Mouse (Mus musculus) limb, embryonic 11.5 days (tissue): Measurements from ENCODE around the gene Hist1h1d. TPM values are rescaled to one million over a fixed set of nuclear protein-coding genes. Genes with fewer than 3 reads are reported as not detected.
A peak's percentile ranks its signal among the peaks of the same experiment; 100 is the strongest.
"Not testable (repeated sequence)": the region's sequence is repeated elsewhere in the genome, so short reads cannot be mapped to it uniquely, and the experiment has no call there.

ENCODE experiments used
- ATAC-seq: fragments of 200-750 bp; cut with Nextera tagmentation; 2 replicates; pipeline ENCODE4 v1.8.0; 2017; ENCODE audit warnings: low read depth; ENCODE audit not compliant: insufficient number of reproducible peaks, low FRiP score, low TSS enrichment
- DNase-seq: peaks from one replicate; pipeline ENCODE4 v3.0.0-alpha.2; 2015; ENCODE audit warnings: low spot score
- H3K27ac ChIP-seq: fragments of 300-500 bp; sonication (generic); replicated peaks from 2 replicates; pipeline ENCODE4 v1.5.1; 2014; ENCODE audit warnings: low read depth, mild to moderate bottlenecking, low read length
- H3K27me3 ChIP-seq: fragments of 300-500 bp; sonication (generic); 2 replicates; pipeline ENCODE4 v1.6.1; 2014; ENCODE audit warnings: mild to moderate bottlenecking, low read length, mixed read lengths; ENCODE audit not compliant: control insufficient read depth, insufficient read depth
- H3K36me3 ChIP-seq: fragments of 300-500 bp; sonication (generic); 2 replicates; pipeline ENCODE4 v1.6.1; 2014; ENCODE audit warnings: mild to moderate bottlenecking, low read length, moderate library complexity, mixed read lengths; ENCODE audit not compliant: control insufficient read depth, insufficient read depth
- H3K4me1 ChIP-seq: fragments of 300-500 bp; sonication (generic); 2 replicates; pipeline ENCODE4 v1.6.1; 2014; ENCODE audit warnings: low read length, mixed read lengths; ENCODE audit not compliant: control insufficient read depth, insufficient read depth
- H3K4me2 ChIP-seq: fragments of 300-500 bp; sonication (generic); 2 replicates; pipeline ENCODE4 v1.6.1; 2014; ENCODE audit warnings: low read depth, mild to moderate bottlenecking, moderate library complexity; ENCODE audit not compliant: severe bottlenecking
- H3K4me3 ChIP-seq: fragments of 300-500 bp; sonication (generic); 2 replicates; pipeline ENCODE4 v1.5.1; 2014; ENCODE audit warnings: low read depth, low read length
- H3K9ac ChIP-seq: fragments of 300-500 bp; sonication (generic); 2 replicates; pipeline ENCODE4 v1.6.1; 2014; ENCODE audit warnings: mild to moderate bottlenecking, low read length
- H3K9me3 ChIP-seq: fragments of 300-500 bp; sonication (generic); 2 replicates; pipeline ENCODE4 v1.6.1; 2016; ENCODE audit warnings: low read length; ENCODE audit not compliant: control insufficient read depth
- WGBS: fragments of 180-500 bp; shearing (Covaris S2); extraction: QIAGEN DNeasy Blood & Tissue Kit; methylation state at CpG from one replicate; pipeline ENCODE4 v1.1.7; 2014; 5-methylcytosine and 5-hydroxymethylcytosine counted together
- polyA plus RNA-seq: library from polyadenylated mRNA; unstranded; fragments of >200 nt; fragmentation: Nextera tagmentation; extraction: Ambion mirVana; gene quantifications from 2 replicates; pipeline ENCODE4 v1.2.1, GENCODE M21; 2014

The Hist1h1d gene
- polyA plus RNA-seq, 1 experiment from 2014 or later: 0.56 TPM

GRCm38 (mm10) chr13:23532262-23533075 lies 20.6 kb upstream of the Hist1h1d start:
- H3K4me3 ChIP-seq: peak overlapping the region; percentile 53
- H3K4me2 ChIP-seq: peak overlapping the region; percentile 75
- H3K27me3 ChIP-seq: no peaks in the 10 kb centered on the region
- H3K4me1 ChIP-seq: peaks cover 15% of the 10 kb centered on the region
- H3K9me3 ChIP-seq: no peaks in the 10 kb centered on the region
- peak overlapping the region; percentile 88 for H3K9ac ChIP-seq
- peak overlapping the region; percentile 94 for H3K27ac ChIP-seq
- WGBS: 27% methylated on average over 9 of the region's 9 CpGs
- H3K36me3 ChIP-seq: no peaks in the 10 kb centered on the region
- ATAC-seq (no peak), DNase-seq (peak; percentile 68)

- not testable (repeated sequence) for H3K36me3 ChIP-seq, H3K27me3 ChIP-seq
- under 1% methylated on average over 23 of the region's 53 CpGs for WGBS
Measured at GRCm38 (mm10) chr13:23533560-23534367, 19.3 kb upstream of the Hist1h1d start, which contains the start of gene Hist1h2af. Gene Hist1h2af (plus strand): TSS chr13:23533906.

GRCm38 (mm10) chr13:23534368-23535131 lies 18.5 kb upstream of the Hist1h1d start:
- WGBS: 1% methylated on average over 15 of the region's 15 CpGs
- peak; percentile 8 for ATAC-seq
- Histone ChIP-seq H3K27ac (peak overlapping the region; percentile 94), H3K4me3 (peak overlapping the region; percentile 47), H3K4me1 (peaks cover 11% of the 10 kb centered on the region), H3K27me3 (no peaks in the 10 kb centered on the region), H3K36me3 (no peaks in the 10 kb centered on the region), H3K9me3 (no peaks in the 10 kb centered on the region), H3K9ac (peak overlapping the region; percentile 84), H3K4me2 (peak overlapping the region; percentile 75)
- DNase-seq: peak; percentile 70

More at GRCm38 (mm10) chr13:23533560-23534367, 19.3 kb upstream of the Hist1h1d start, which contains the start of gene Hist1h2af:
- H3K4me1 ChIP-seq: peaks cover 15% of the 10 kb centered on the region
- H3K27ac ChIP-seq: peak within 1 kb of the TSS; percentile 94
- DNase-seq (peak; percentile 87), ATAC-seq (peak; percentile 53; the same call in 1 of the 2 replicates)
- peak within 1 kb of the TSS; percentile 84 for H3K9ac ChIP-seq
- peak within 1 kb of the TSS; percentile 75 for H3K4me2 ChIP-seq
- H3K9me3 ChIP-seq: not testable (repeated sequence)
- peak within 1 kb of the TSS; percentile 47 for H3K4me3 ChIP-seq

GRCm38 (mm10) chr13:23535137-23536075 lies 17.7 kb upstream of the Hist1h1d start, which contains the start of gene Hist1h3g:
Gene Hist1h3g (plus strand): TSS chr13:23535422.
- under 1% methylated on average over 43 of the region's 62 CpGs for WGBS
- peak within 1 kb of the TSS; percentile 75 for H3K4me2 ChIP-seq
- ATAC-seq (peak; percentile 92), DNase-seq (peak; percentile 90)
- not testable (repeated sequence) for H3K36me3 ChIP-seq, H3K9me3 ChIP-seq, H3K27me3 ChIP-seq
- peaks cover 11% of the 10 kb centered on the region for H3K4me1 ChIP-seq
- peak within 1 kb of the TSS; percentile 84 for H3K9ac ChIP-seq
- peak within 1 kb of the TSS; percentile 94 for H3K27ac ChIP-seq
- H3K4me3 ChIP-seq: peak within 1 kb of the TSS; percentile 47

GRCm38 (mm10) chr13:23536076-23536822 lies 16.8 kb upstream of the Hist1h1d start:
- WGBS: 23% methylated on average over 7 of the region's 7 CpGs
- DNase-seq: no peak

GRCm38 (mm10) chr13:23537006-23537710 lies 15.9 kb upstream of the Hist1h1d start:
- H3K4me1 ChIP-seq: peaks cover 11% of the 10 kb centered on the region
- peak overlapping the region; percentile 75; the same call in 1 of the 2 replicates for H3K4me2 ChIP-seq
- no peak overlapping the region for H3K27ac ChIP-seq
- ATAC-seq (no peak), DNase-seq (no peak)
- H3K4me3 ChIP-seq: no peak overlapping the region; the same call in 1 of the 2 replicates
- no peaks in the 10 kb centered on the region for H3K36me3 ChIP-seq
- 81% methylated on average over 3 of the region's 3 CpGs for WGBS
- H3K9me3 ChIP-seq: no peaks in the 10 kb centered on the region
- no peaks in the 10 kb centered on the region for H3K27me3 ChIP-seq
- no peak overlapping the region for H3K9ac ChIP-seq

More at GRCm38 (mm10) chr13:23536076-23536822, 16.8 kb upstream of the Hist1h1d start:
- H3K9ac ChIP-seq: peak overlapping the region; percentile 70
- no peaks in the 10 kb centered on the region for H3K36me3 ChIP-seq
- peak overlapping the region; percentile 94 for H3K27ac ChIP-seq
- H3K4me3 ChIP-seq: peak overlapping the region; percentile 47
- H3K27me3 ChIP-seq: no peaks in the 10 kb centered on the region
- no peak for ATAC-seq
- peaks cover 11% of the 10 kb centered on the region for H3K4me1 ChIP-seq
- peak overlapping the region; percentile 75 for H3K4me2 ChIP-seq
- H3K9me3 ChIP-seq: no peaks in the 10 kb centered on the region
